Mouse (Mus musculus): ENCODE results near the gene Ier3. TPM values are rescaled to one million over a fixed set of nuclear protein-coding genes. Genes with fewer than 3 reads are reported as not detected.

Ier3 gene
- polyA plus RNA-seq, 1 experiment from 2014 or later = 7.5 TPM

- Histone ChIP-seq H3K27ac (no peak overlapping the region), H3K9me3 (ENCODE audit: control insufficient read depth, low read length) (no peaks in the 10 kb centered on the region), H3K9ac (no peak overlapping the region), H3K4me1 (replicated peaks; ENCODE audit: control insufficient read depth, insufficient read depth, low read length) (peaks cover 10% of the 10 kb centered on the region), H3K36me3 (replicated peaks; ENCODE audit: control insufficient read depth, insufficient read depth) (peaks cover 28% of the 10 kb centered on the region), H3K4me3 (replicated peaks; ENCODE audit: low read length) (no peak overlapping the region), H3K4me2 (replicated peaks) (no peak overlapping the region), H3K27me3 (ENCODE audit: control insufficient read depth, insufficient read depth, low read length) (no peaks in the 10 kb centered on the region)
- 83% methylated on average over 1 of the region's 1 CpGs for WGBS
- no peak for ATAC-seq (ENCODE audit: low FRiP score)
- DNase-seq (ENCODE audit: low spot score) = no peak
Measured at GRCm38 (mm10) chr17:35859371-35859770, 37.9 kb downstream of the Ier3 start.

- Histone ChIP-seq H3K4me3 (replicated peaks; ENCODE audit: low read length) (no peak overlapping the region), H3K4me1 (replicated peaks; ENCODE audit: control insufficient read depth, insufficient read depth, low read length) (peaks cover 15% of the 10 kb centered on the region), H3K36me3 (replicated peaks; ENCODE audit: control insufficient read depth, insufficient read depth) (peaks cover 28% of the 10 kb centered on the region), H3K9ac (no peak overlapping the region), H3K9me3 (ENCODE audit: control insufficient read depth, low read length) (no peaks in the 10 kb centered on the region), H3K27me3 (ENCODE audit: control insufficient read depth, insufficient read depth, low read length) (no peaks in the 10 kb centered on the region), H3K27ac (no peak overlapping the region), H3K4me2 (replicated peaks) (no peak overlapping the region)
- DNase-seq (ENCODE audit: low spot score) (no peak), ATAC-seq (ENCODE audit: low FRiP score) (no peak)
- WGBS = 69% methylated on average over 2 of the region's 2 CpGs
Measured at GRCm38 (mm10) chr17:35859835-35860234, 38.4 kb downstream of the Ier3 start.

DNA sequence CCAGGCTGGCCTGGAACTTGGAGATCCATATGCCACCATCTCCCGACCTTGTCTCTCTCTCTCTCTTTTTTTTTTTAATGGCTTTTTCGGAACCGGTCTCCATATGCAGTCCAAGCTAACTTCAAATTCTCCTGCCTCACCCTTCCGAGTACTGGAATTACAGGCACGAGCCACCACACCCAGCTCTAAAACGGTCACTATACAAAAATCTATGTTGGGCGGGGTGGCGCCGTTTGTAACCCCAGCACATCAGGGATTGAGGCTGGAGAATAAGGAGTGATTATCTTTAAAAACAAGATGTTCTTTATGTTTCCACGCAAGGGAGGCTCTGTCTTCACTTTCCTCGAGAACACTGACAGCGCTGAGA is 39.3 kb downstream of the Ier3 start:
- H3K4me1 ChIP-seq (replicated peaks; ENCODE audit: control insufficient read depth, insufficient read depth, low read length) = peaks cover 20% of the 10 kb centered on the region
- H3K4me3 ChIP-seq (replicated peaks; ENCODE audit: low read length) = peak overlapping the region; percentile 72
- H3K4me2 ChIP-seq (replicated peaks) = peak overlapping the region; percentile 55
- H3K9ac ChIP-seq = peak overlapping the region; percentile 82
- ATAC-seq (ENCODE audit: low FRiP score) (peak; percentile 9; the same call in 1 of the 2 replicates), DNase-seq (ENCODE audit: low spot score) (no peak)
- H3K27ac ChIP-seq = peak overlapping the region; percentile 96
- H3K36me3 ChIP-seq (replicated peaks; ENCODE audit: control insufficient read depth, insufficient read depth) = peaks cover 25% of the 10 kb centered on the region
- H3K9me3 ChIP-seq (ENCODE audit: control insufficient read depth, low read length) = no peaks in the 10 kb centered on the region
- WGBS = 8% methylated on average over 12 of the region's 12 CpGs
- no peaks in the 10 kb centered on the region for H3K27me3 ChIP-seq (ENCODE audit: control insufficient read depth, insufficient read depth, low read length)

DNA sequence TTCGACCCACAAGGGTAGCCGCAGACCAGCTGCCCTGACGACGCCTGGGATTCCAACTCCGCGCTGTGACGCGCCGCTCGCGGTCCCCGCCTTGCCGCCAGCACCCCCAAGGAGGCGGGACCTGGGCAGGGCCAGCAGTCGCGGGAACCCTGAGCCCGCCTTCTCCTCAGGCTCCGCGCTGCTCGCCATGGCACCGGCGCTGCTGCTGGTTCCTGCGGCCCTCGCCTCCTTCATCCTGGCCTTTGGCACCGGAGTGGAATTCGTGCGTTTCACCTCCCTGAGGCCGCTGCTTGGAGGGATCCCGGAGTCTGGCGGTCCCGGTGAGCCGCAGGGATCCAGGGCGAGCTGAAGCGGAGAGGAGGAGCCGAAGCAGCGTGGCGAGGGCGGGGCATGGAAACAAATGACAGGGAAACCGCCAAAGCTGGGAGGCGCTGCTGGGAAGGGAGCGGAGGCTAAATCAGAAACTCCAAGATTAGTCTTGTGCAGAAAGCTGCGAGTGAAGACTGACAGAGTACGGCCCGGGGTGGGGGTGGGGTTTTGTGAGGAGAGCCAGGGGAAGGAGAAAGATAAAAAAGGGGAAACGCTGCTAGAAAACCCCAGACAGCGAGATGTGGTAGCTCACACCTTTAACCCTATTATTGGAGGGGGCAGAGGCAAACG is 39.8 kb downstream of the Ier3 start, which contains the start of gene Nrm:
Gene Nrm, plus strand, starts transcription at position 121 of the 660 bp plus-strand sequence.
- peak within 1 kb of the TSS; percentile 72 for H3K4me3 ChIP-seq (replicated peaks; ENCODE audit: low read length)
- peak; percentile 89 for ATAC-seq (ENCODE audit: low FRiP score)
- no peaks in the 10 kb centered on the region for H3K9me3 ChIP-seq (ENCODE audit: control insufficient read depth, low read length)
- H3K4me1 ChIP-seq (replicated peaks; ENCODE audit: control insufficient read depth, insufficient read depth, low read length) = peaks cover 20% of the 10 kb centered on the region
- peak; percentile 84 for DNase-seq (ENCODE audit: low spot score)
- H3K27me3 ChIP-seq (ENCODE audit: control insufficient read depth, insufficient read depth, low read length) = no peaks in the 10 kb centered on the region
- H3K27ac ChIP-seq = peak within 1 kb of the TSS; percentile 96
- H3K9ac ChIP-seq = peak within 1 kb of the TSS; percentile 82
- peak within 1 kb of the TSS; percentile 55 for H3K4me2 ChIP-seq (replicated peaks)
- peaks cover 25% of the 10 kb centered on the region for H3K36me3 ChIP-seq (replicated peaks; ENCODE audit: control insufficient read depth, insufficient read depth)
- WGBS = under 1% methylated on average over 47 of the region's 47 CpGs

GRCm38 (mm10) chr17:35864832-35865353 is 43.4 kb downstream of the Ier3 start:
- WGBS = 23% methylated on average over 10 of the region's 10 CpGs
- ATAC-seq (ENCODE audit: low FRiP score) (no peak), DNase-seq (ENCODE audit: low spot score) (no peak)
- Histone ChIP-seq H3K27ac (peak overlapping the region; percentile 98), H3K4me1 (replicated peaks; ENCODE audit: control insufficient read depth, insufficient read depth, low read length) (peaks cover 47% of the 10 kb centered on the region), H3K4me2 (replicated peaks) (peak overlapping the region; percentile 99), H3K27me3 (ENCODE audit: control insufficient read depth, insufficient read depth, low read length) (no peaks in the 10 kb centered on the region), H3K4me3 (replicated peaks; ENCODE audit: low read length) (peak overlapping the region; percentile 75), H3K9ac (peak overlapping the region; percentile 95), H3K9me3 (ENCODE audit: control insufficient read depth, low read length) (no peaks in the 10 kb centered on the region), H3K36me3 (replicated peaks; ENCODE audit: control insufficient read depth, insufficient read depth) (0 out of 2 replicates have a peak, but pooled peaks cover 7% of the 10 kb centered on the region)

GRCm38 (mm10) chr17:35865481-35866280 is 44.2 kb downstream of the Ier3 start, which contains the start of gene Ppp1r18:
Ppp1r18 (plus strand) TSS chr17:35865593.
- ATAC-seq (ENCODE audit: low FRiP score) (peak; percentile 76), DNase-seq (ENCODE audit: low spot score) (peak; percentile 74)
- Histone ChIP-seq H3K4me1 (replicated peaks; ENCODE audit: control insufficient read depth, insufficient read depth, low read length) (peaks cover 52% of the 10 kb centered on the region), H3K4me3 (replicated peaks; ENCODE audit: low read length) (peak within 1 kb of the TSS; percentile 75), H3K27me3 (ENCODE audit: control insufficient read depth, insufficient read depth, low read length) (no peaks in the 10 kb centered on the region), H3K4me2 (replicated peaks) (peak within 1 kb of the TSS; percentile 99), H3K9me3 (ENCODE audit: control insufficient read depth, low read length) (no peaks in the 10 kb centered on the region), H3K9ac (peak within 1 kb of the TSS; percentile 95), H3K27ac (peak within 1 kb of the TSS; percentile 98), H3K36me3 (replicated peaks; ENCODE audit: control insufficient read depth, insufficient read depth) (0 out of 2 replicates have a peak, but pooled peaks cover 7% of the 10 kb centered on the region)
- under 1% methylated on average over 46 of the region's 48 CpGs for WGBS

DNA sequence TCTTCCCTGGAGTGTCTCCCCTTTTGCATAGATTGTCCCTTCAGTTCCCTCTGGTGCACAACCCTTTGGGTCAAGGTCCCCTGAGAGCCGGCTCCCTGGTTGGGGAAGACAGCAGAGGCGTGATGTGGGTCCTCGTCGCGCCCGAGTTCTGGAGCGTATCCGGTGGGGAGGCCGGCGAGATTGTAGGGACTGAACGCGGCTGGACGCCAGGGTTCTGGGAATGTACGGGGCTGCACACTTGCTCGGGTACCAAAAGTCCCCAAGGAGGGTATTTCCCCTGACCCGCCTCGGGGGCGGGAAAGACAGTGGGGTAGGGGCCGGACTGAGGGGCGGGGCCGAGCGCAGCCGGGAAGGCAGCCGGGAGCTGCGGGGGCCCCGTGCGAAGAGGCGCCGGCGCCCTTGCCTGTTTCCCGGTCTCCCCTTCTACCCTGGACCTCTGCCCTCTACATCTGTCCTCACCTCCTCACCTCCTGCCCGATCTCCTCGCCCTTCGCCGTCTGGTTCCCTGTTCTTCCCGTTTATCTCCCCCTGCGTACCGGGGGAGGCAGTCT is 44.9 kb downstream of the Ier3 start:
- Histone ChIP-seq H3K9me3 (ENCODE audit: control insufficient read depth, low read length) (no peaks in the 10 kb centered on the region), H3K4me2 (replicated peaks) (peak overlapping the region; percentile 99), H3K36me3 (replicated peaks; ENCODE audit: control insufficient read depth, insufficient read depth) (peaks cover 7% of the 10 kb centered on the region; the same call in 1 of the 2 replicates), H3K27me3 (ENCODE audit: control insufficient read depth, insufficient read depth, low read length) (no peaks in the 10 kb centered on the region), H3K4me1 (replicated peaks; ENCODE audit: control insufficient read depth, insufficient read depth, low read length) (peaks cover 57% of the 10 kb centered on the region), H3K27ac (peak overlapping the region; percentile 98), H3K9ac (peak overlapping the region; percentile 95), H3K4me3 (replicated peaks; ENCODE audit: low read length) (peak overlapping the region; percentile 75)
- DNase-seq (ENCODE audit: low spot score) = peak; percentile 46
- WGBS = 0% methylated on average over 33 of the region's 38 CpGs
- peak; percentile 28; the same call in 1 of the 2 replicates for ATAC-seq (ENCODE audit: low FRiP score)

- no peaks in the 10 kb centered on the region for H3K9me3 ChIP-seq (ENCODE audit: control insufficient read depth, low read length)
- peaks cover 7% of the 10 kb centered on the region; the same call in 1 of the 2 replicates for H3K36me3 ChIP-seq (replicated peaks; ENCODE audit: control insufficient read depth, insufficient read depth)
- peak; percentile 29 for DNase-seq (ENCODE audit: low spot score)
- peak overlapping the region; percentile 75 for H3K4me3 ChIP-seq (replicated peaks; ENCODE audit: low read length)
- H3K27ac ChIP-seq = peak overlapping the region; percentile 98
- WGBS = 6% methylated on average over 26 of the region's 26 CpGs
- peak overlapping the region; percentile 99 for H3K4me2 ChIP-seq (replicated peaks)
- H3K4me1 ChIP-seq (replicated peaks; ENCODE audit: control insufficient read depth, insufficient read depth, low read length) = peaks cover 55% of the 10 kb centered on the region
- ATAC-seq (ENCODE audit: low FRiP score) = no peak
- no peaks in the 10 kb centered on the region for H3K27me3 ChIP-seq (ENCODE audit: control insufficient read depth, insufficient read depth, low read length)
- H3K9ac ChIP-seq = peak overlapping the region; percentile 95
Measured at GRCm38 (mm10) chr17:35866911-35867890, 45.7 kb downstream of the Ier3 start.
